Comparison of ENCODE assay signal across 8 mouse cellular contexts in the genomic region with DNA sequence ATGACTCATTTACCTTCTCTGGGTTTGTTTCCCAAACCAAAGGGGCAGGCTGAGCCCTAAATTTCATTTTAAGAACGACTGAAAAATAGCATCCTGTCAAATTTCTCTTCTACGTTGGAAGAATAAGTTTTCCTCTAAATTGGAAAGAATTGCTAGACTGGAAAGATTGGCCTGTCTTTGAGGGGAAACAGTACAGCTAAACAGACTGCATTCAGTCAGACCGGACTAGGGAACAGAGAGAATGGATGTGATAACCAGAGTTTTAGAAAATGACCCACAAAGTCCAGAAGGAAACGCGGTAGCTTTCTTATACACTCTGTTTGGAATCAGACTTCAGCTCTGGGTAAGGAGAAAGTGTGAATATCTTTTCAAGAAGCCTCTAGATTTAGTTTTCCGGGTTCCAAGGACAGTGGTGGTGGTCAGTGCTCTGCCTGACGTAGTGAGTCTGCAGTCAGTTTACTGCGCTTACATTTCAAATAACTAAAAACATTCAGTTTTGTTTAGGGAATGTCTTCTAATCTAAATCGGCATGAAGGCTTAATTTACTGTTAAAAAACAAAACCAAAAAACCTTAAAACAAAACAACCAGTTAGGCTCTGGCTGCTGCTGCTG. TPM values are rescaled to one million over a fixed set of nuclear protein-coding genes. Genes with fewer than 3 reads are reported as not detected.
A peak's percentile ranks its signal among the peaks of the same experiment; 100 is the strongest.
DNase-seq lines count a peak whose midpoint lies in the region; ATAC-seq and TF ChIP-seq lines count a peak whose summit lies in the region.

No protein-coding gene starts in this region.

- WGBS in heart, embryonic 12.5 days = 25% methylated on average over 9 of the region's 9 CpGs
- 48% methylated on average over 9 of the region's 9 CpGs for WGBS in hindbrain, embryonic 10.5 days
- WGBS in midbrain, embryonic 13.5 days = 44% methylated on average over 9 of the region's 9 CpGs

- no peaks in the 10 kb centered on the region for H3K27me3 ChIP-seq in heart, embryonic 12.5 days (replicated peaks)
- H3K27me3 ChIP-seq in MEL (ENCODE audit: control insufficient read depth in 1 of 2, insufficient read depth in 2 of 2, low read length in 2 of 2) = no peaks in the 10 kb centered on the region
- H3K27me3 ChIP-seq in hindbrain, embryonic 10.5 days (ENCODE audit: insufficient read depth, poor library complexity, severe bottlenecking) = no peaks in the 10 kb centered on the region
- H3K27me3 ChIP-seq in midbrain, embryonic 13.5 days = no peaks in the 10 kb centered on the region

- H3K9ac ChIP-seq in heart, embryonic 12.5 days = peak overlapping the region; percentile 74
- peak overlapping the region; percentile 71 for H3K9ac ChIP-seq in MEL (ENCODE audit: control insufficient read depth, low read depth, low read length, poor library complexity, severe bottlenecking)
- H3K9ac ChIP-seq in midbrain, embryonic 13.5 days (replicated peaks) = peak overlapping the region; percentile 65

- no peak for TF ChIP-seq CTCF in MEL (IDR thresholded peaks at IDR 0.05 in 2 of 3, conservative IDR thresholded peaks at IDR 0.05 in 1 of 3; ENCODE audit: control insufficient read depth in 1 of 3, insufficient read depth in 1 of 3, low read depth in 2 of 3, low read length in 3 of 3, poor library complexity in 1 of 3, severe bottlenecking in 1 of 3)

- no peak for DNase-seq in heart, postnatal 25 days (ENCODE audit: low spot score)
- DNase-seq in MEL (ENCODE audit: low read depth, low spot score) = peak; percentile 36
- no peak for DNase-seq in hindbrain, embryonic 10.5 days (ENCODE audit: low spot score)
- no peak for DNase-seq in testis, postnatal 10 days (ENCODE audit: low spot score)
- no peak for DNase-seq in spleen, postnatal 36 days (ENCODE audit: low spot score in 2 of 2)
- DNase-seq in kidney, adult 11 months = no peak

- H3K36me3 ChIP-seq in heart, embryonic 12.5 days = no peaks in the 10 kb centered on the region
- H3K36me3 ChIP-seq in MEL (ENCODE audit: control insufficient read depth in 1 of 2, insufficient read depth in 2 of 2, low read length in 2 of 2) = peaks cover 0 to 22% of the 10 kb centered on the region in 2 experiments; a peak in 3 of 4 replicates
- 0 out of 2 replicates have a peak, but pooled peaks cover 3% of the 10 kb centered on the region for H3K36me3 ChIP-seq in hindbrain, embryonic 10.5 days
- H3K36me3 ChIP-seq in midbrain, embryonic 13.5 days = no peaks in the 10 kb centered on the region

- peak overlapping the region; percentile 47 for H3K4me3 ChIP-seq in heart, embryonic 12.5 days
- peak overlapping the region; percentile 68 to 92 for H3K4me3 ChIP-seq in MEL (ENCODE audit: control insufficient read depth in 1 of 2, insufficient read depth in 1 of 2, low read depth in 2 of 2, low read length in 2 of 2)
- H3K4me3 ChIP-seq in hindbrain, embryonic 10.5 days = peak overlapping the region; percentile 48
- peak overlapping the region; percentile 46 for H3K4me3 ChIP-seq in midbrain, embryonic 13.5 days (replicated peaks)

- peaks cover 21% of the 10 kb centered on the region for H3K79me2 ChIP-seq in MEL (ENCODE audit: control insufficient read depth, insufficient read depth, low read length, poor library complexity)

- intact Hi-C loops in heart, postnatal 25 days (cut with DNase I) = no loop called here

- no peaks in the 10 kb centered on the region for H3K9me3 ChIP-seq in heart, embryonic 12.5 days (replicated peaks)
- H3K9me3 ChIP-seq in MEL (replicated peaks; ENCODE audit: insufficient read depth, low read length) = no peaks in the 10 kb centered on the region
- H3K9me3 ChIP-seq in hindbrain, embryonic 10.5 days = no peaks in the 10 kb centered on the region
- no peaks in the 10 kb centered on the region for H3K9me3 ChIP-seq in midbrain, embryonic 13.5 days

- TF ChIP-seq RAD21 in MEL (IDR thresholded peaks at IDR 0.05; ENCODE audit: low read depth, low read length) = no peak

- H3K27ac ChIP-seq in heart, embryonic 12.5 days (ENCODE audit: poor library complexity, severe bottlenecking) = peak overlapping the region; percentile 70
- peak overlapping the region; percentile 8; the same call in 1 of the 2 replicates for H3K27ac ChIP-seq in MEL (ENCODE audit: control insufficient read depth, low read depth, low read length)
- peak overlapping the region; percentile 87 for H3K27ac ChIP-seq in hindbrain, embryonic 10.5 days
- H3K27ac ChIP-seq in midbrain, embryonic 13.5 days = peak overlapping the region; percentile 76

- no peak for TF ChIP-seq EP300 in MEL (IDR thresholded peaks at IDR 0.05; ENCODE audit: low read depth in 1 of 2, low read length in 2 of 2)

- peaks cover 27% of the 10 kb centered on the region for H3K4me1 ChIP-seq in heart, embryonic 12.5 days (replicated peaks)
- H3K4me1 ChIP-seq in MEL (ENCODE audit: control insufficient read depth in 1 of 2, insufficient read depth in 2 of 2, low read length in 2 of 2) = peaks cover 4 to 13% of the 10 kb centered on the region in 2 experiments; a peak in 3 of 4 replicates
- peaks cover 46% of the 10 kb centered on the region for H3K4me1 ChIP-seq in hindbrain, embryonic 10.5 days (replicated peaks)
- peaks cover 27% of the 10 kb centered on the region for H3K4me1 ChIP-seq in midbrain, embryonic 13.5 days (replicated peaks)

- TF ChIP-seq POLR2A in MEL (IDR thresholded peaks at IDR 0.05; ENCODE audit: control insufficient read depth in 1 of 2, insufficient read depth in 1 of 2, low read depth in 1 of 2, low read length in 2 of 2, poor library complexity in 1 of 2) = no peak

- peak overlapping the region; percentile 78 for H3K4me2 ChIP-seq in heart, embryonic 12.5 days
- H3K4me2 ChIP-seq in midbrain, embryonic 13.5 days (replicated peaks) = peak overlapping the region; percentile 65

- ATAC-seq in heart, embryonic 12.5 days (ENCODE audit: insufficient number of reproducible peaks, low FRiP score) = no peak
- ATAC-seq in midbrain, embryonic 13.5 days = no peak

TF ChIP-seq in MEL, 35 proteins besides CTCF, POLR2A, EP300 and RAD21:
- TF ChIP-seq MAZ (IDR thresholded peaks at IDR 0.05; ENCODE audit: low read depth, low read length) = no peak
- no peak for TF ChIP-seq RCOR1 (IDR thresholded peaks at IDR 0.05; ENCODE audit: low read depth, low read length)
- no peak; the same call in 1 of the 2 replicates for TF ChIP-seq MAX (IDR thresholded peaks at IDR 0.05; ENCODE audit: low read length)
- no peak for TF ChIP-seq NELFE (IDR thresholded peaks at IDR 0.05; ENCODE audit: low read depth, low read length)
- TF ChIP-seq ELF1 (IDR thresholded peaks at IDR 0.05; ENCODE audit: low read depth, low read length) = no peak
- TF ChIP-seq MXI1 (IDR thresholded peaks at IDR 0.05; ENCODE audit: low read depth, low read length) = no peak
- no peak for TF ChIP-seq TBP (IDR thresholded peaks at IDR 0.05; ENCODE audit: low read depth, low read length)

RNA-seq across cellular contexts. Expression of a gene that starts 0.7 kb away (rescaled TPM):
- 61.9 and 62.4 TPM in 2 replicates for polyA plus RNA-seq in heart, embryonic 12.5 days (2016; fragmentation: Nextera tagmentation; extraction: Ambion mirVana)
- total RNA-seq in heart, postnatal 25 days (2021) = 10 to 100 TPM; 19.7 to 21.2 TPM
- 0.98 and 1.8 TPM in 2 replicates for total RNA-seq in MEL (2012; rRNA removed)
- polyA plus RNA-seq in MEL (2012; ENCODE audit: insufficient read depth in 1 of 2, insufficient read length in 2 of 2, low read depth in 1 of 2, low replicate concordance in 2 of 2, missing spikeins in 1 of 2) = 1 to 10 TPM in 1 of 2 experiments, not detected in 1; 1.1 TPM
- 14.3 and 19.2 TPM in 2 replicates for polyA plus RNA-seq in hindbrain, embryonic 10.5 days (2016; fragmentation: Nextera tagmentation; extraction: Ambion mirVana)
- 13.9 and 15.0 TPM in 2 replicates for polyA plus RNA-seq in midbrain, embryonic 13.5 days (2015; fragmentation: Nextera tagmentation; extraction: Ambion mirVana)

RNA-seq across cellular contexts. Expression of a gene that starts 2.8 kb away (rescaled TPM):
- polyA plus RNA-seq in heart, embryonic 12.5 days (2016; fragmentation: Nextera tagmentation; extraction: Ambion mirVana) = 14.9 and 17.3 TPM in 2 replicates
- 10 to 100 TPM; 17.8 to 20.7 TPM for total RNA-seq in heart, postnatal 25 days (2021)
- total RNA-seq in MEL (2012; rRNA removed) = 15.1 and 20.5 TPM in 2 replicates
- polyA plus RNA-seq in MEL (2012; ENCODE audit: insufficient read depth in 1 of 2, insufficient read length in 2 of 2, low read depth in 1 of 2, low replicate concordance in 2 of 2, missing spikeins in 1 of 2) = 10 to 100 TPM in 1 of 2 experiments, not detected in 1; 23.4 TPM
- polyA plus RNA-seq in hindbrain, embryonic 10.5 days (2016; fragmentation: Nextera tagmentation; extraction: Ambion mirVana) = 8.5 and 8.8 TPM in 2 replicates
- 5.7 and 7.2 TPM in 2 replicates for polyA plus RNA-seq in midbrain, embryonic 13.5 days (2015; fragmentation: Nextera tagmentation; extraction: Ambion mirVana)

RNA-seq across cellular contexts. Expression of a gene that starts 24.0 kb away (rescaled TPM):
- 0.21 TPM in 1 of 2 replicates, not detected in the other for polyA plus RNA-seq in heart, embryonic 12.5 days (2016; fragmentation: Nextera tagmentation; extraction: Ambion mirVana)
- not detected for total RNA-seq in heart, postnatal 25 days (2021)
- not detected in 2 replicates for total RNA-seq in MEL (2012; rRNA removed)
- polyA plus RNA-seq in MEL (2012; ENCODE audit: insufficient read depth in 1 of 2, insufficient read length in 2 of 2, low read depth in 1 of 2, low replicate concordance in 2 of 2, missing spikeins in 1 of 2) = under 1 TPM in 1 of 2 experiments, not detected in 1; 0.07 TPM
- polyA plus RNA-seq in hindbrain, embryonic 10.5 days (2016; fragmentation: Nextera tagmentation; extraction: Ambion mirVana) = 0.62 and 0.82 TPM in 2 replicates
- 0.76 and 1.0 TPM in 2 replicates for polyA plus RNA-seq in midbrain, embryonic 13.5 days (2015; fragmentation: Nextera tagmentation; extraction: Ambion mirVana)

RNA-seq across cellular contexts. Expression of a gene that starts 24.4 kb away (rescaled TPM):
- 33.1 and 35.5 TPM in 2 replicates for polyA plus RNA-seq in heart, embryonic 12.5 days (2016; fragmentation: Nextera tagmentation; extraction: Ambion mirVana)
- total RNA-seq in heart, postnatal 25 days (2021) = 10 to 100 TPM; 13.3 to 15.2 TPM
- total RNA-seq in MEL (2012; rRNA removed) = 15.7 and 18.8 TPM in 2 replicates
- polyA plus RNA-seq in MEL (2012; ENCODE audit: insufficient read depth in 1 of 2, insufficient read length in 2 of 2, low read depth in 1 of 2, low replicate concordance in 2 of 2, missing spikeins in 1 of 2) = 10 to 100 TPM in 1 of 2 experiments, not detected in 1; 21.5 TPM
- polyA plus RNA-seq in hindbrain, embryonic 10.5 days (2016; fragmentation: Nextera tagmentation; extraction: Ambion mirVana) = 86.9 and 96.2 TPM in 2 replicates
- 105 and 107 TPM in 2 replicates for polyA plus RNA-seq in midbrain, embryonic 13.5 days (2015; fragmentation: Nextera tagmentation; extraction: Ambion mirVana)

Comparison
In these comparisons a context has a peak if more than half of its experiments do, and no peak if none do; other contexts are left out.
1. H3K27ac ChIP-seq: peak in every context shown above with its lines; median percentile 87 in hindbrain, embryonic 10.5 days; 76 in midbrain, embryonic 13.5 days; 70 in heart, embryonic 12.5 days; 8 in MEL.